Mouse (Mus musculus) adrenal gland, adult (tissue): Measurements from ENCODE around the gene Melk.

ENCODE experiments used
- DNase-seq, 2 experiments: peaks; one replicate each; pipeline ENCODE4 v3.0.0; 2022 to 2023; ENCODE audit warnings: low spot score in 1 of 2; ENCODE audit not compliant: inconsistent age in 2 of 2

Melk gene

GRCm38 (mm10) chr4:44300781-44301750 is at the start of gene Melk:
Melk (plus strand) TSS chr4:44300876.
- DNase-seq = peak; percentile 80 to 90

- no peak for DNase-seq
Measured at GRCm38 (mm10) chr4:44251521-44251920, 49.2 kb upstream of the Melk start.

- DNase-seq = no peak
Measured at GRCm38 (mm10) chr4:44251966-44252916, 48.4 kb upstream of the Melk start.

GRCm38 (mm10) chr4:44253191-44253590 is 47.5 kb upstream of the Melk start:
- DNase-seq = no peak

GRCm38 (mm10) chr4:44254579-44254978 is 46.1 kb upstream of the Melk start:
- DNase-seq = no peak

- DNase-seq = no peak
Measured at GRCm38 (mm10) chr4:44259126-44259525, 41.5 kb upstream of the Melk start.

- peak; percentile 31 to 76 for DNase-seq
Measured at GRCm38 (mm10) chr4:44260244-44260643, 40.4 kb upstream of the Melk start.

- DNase-seq = no peak
Measured at GRCm38 (mm10) chr4:44265500-44265899, 35.2 kb upstream of the Melk start.

GRCm38 (mm10) chr4:44267437-44267836 is 33.2 kb upstream of the Melk start:
- DNase-seq = no peak

GRCm38 (mm10) chr4:44269376-44269817 is 31.3 kb upstream of the Melk start:
- DNase-seq = no peak

GRCm38 (mm10) chr4:44271134-44271533 is 29.5 kb upstream of the Melk start:
- no peak for DNase-seq

- DNase-seq = peak in 1 of 2 experiments; percentile 13
Measured at GRCm38 (mm10) chr4:44281597-44282265, 18.9 kb upstream of the Melk start.

GRCm38 (mm10) chr4:44292534-44292933 is 8.1 kb upstream of the Melk start:
- DNase-seq = peak; percentile 42 to 84

GRCm38 (mm10) chr4:44295837-44296236 is 4.8 kb upstream of the Melk start:
- DNase-seq = no peak

GRCm38 (mm10) chr4:44306585-44306984 is 5.9 kb downstream of the Melk start:
- DNase-seq = no peak

GRCm38 (mm10) chr4:44310429-44310828 is 9.8 kb downstream of the Melk start:
- DNase-seq = no peak

GRCm38 (mm10) chr4:44310911-44311310 is 10.2 kb downstream of the Melk start:
- DNase-seq = no peak

GRCm38 (mm10) chr4:44316270-44316809 is 15.7 kb downstream of the Melk start:
- no peak for DNase-seq

- DNase-seq = no peak
Measured at GRCm38 (mm10) chr4:44320448-44320847, 19.8 kb downstream of the Melk start.

- no peak for DNase-seq
Measured at GRCm38 (mm10) chr4:44322124-44322523, 21.4 kb downstream of the Melk start.

GRCm38 (mm10) chr4:44325453-44325852 is 24.8 kb downstream of the Melk start:
- peak in 1 of 2 experiments; percentile 50 for DNase-seq
